Mouse (Mus musculus) C2C12 (cell line): ENCODE data around the gene Armc2.

ENCODE experiments used
- CEBPB ChIP-seq: IDR thresholded peaks from one replicate; pipeline ENCODE4 v1.6.1; 2011; ENCODE audit warnings: low read depth, mild to moderate bottlenecking, control low read depth, moderate library complexity
- CTCF ChIP-seq: IDR thresholded peaks from one replicate; pipeline ENCODE4 v1.5.1; 2011; ENCODE audit not compliant: control insufficient read depth, insufficient read depth, insufficient read length
- MAX ChIP-seq: IDR thresholded peaks from one replicate; pipeline ENCODE4 v1.6.1; 2011; ENCODE audit warnings: mild to moderate bottlenecking, control low read depth
- MYOG ChIP-seq: IDR thresholded peaks from one replicate; pipeline ENCODE4 v1.6.1; 2011; ENCODE audit not compliant: control insufficient read depth, insufficient read length; ENCODE audit errors: extremely low read depth

DNA sequence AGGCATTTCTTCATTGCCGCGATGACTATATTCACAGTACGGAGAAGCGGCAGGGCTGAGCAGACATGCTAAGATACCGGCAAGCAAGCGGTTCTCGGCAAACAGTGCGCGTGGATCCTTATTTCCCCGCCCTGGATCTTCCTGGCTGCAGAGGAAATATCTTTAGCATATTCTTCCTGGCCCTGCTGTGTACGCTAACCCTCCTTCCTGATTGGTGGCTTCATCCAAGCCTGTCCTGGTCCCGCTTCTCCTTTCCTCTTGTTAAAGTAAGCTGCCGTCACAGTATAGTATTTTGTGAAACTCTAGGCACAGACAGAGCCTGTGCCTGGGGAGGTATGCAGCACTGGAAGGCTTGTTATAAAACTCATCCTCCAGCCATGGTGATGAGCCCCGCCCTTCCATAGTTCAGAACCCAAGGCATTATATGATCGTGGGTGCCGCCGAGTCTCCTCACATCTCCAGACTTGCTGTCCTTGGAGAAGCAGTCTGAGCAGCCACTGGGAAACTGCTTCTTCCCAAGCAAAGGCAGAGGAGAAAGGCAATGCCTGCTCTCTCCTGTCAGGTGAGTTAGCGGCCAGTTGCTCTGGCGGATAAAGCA is 59.5 kb downstream of the Armc2 start:
- TF ChIP-seq CTCF (no peak), MAX (no peak), CEBPB (no peak), MYOG (no peak)
